Mouse (Mus musculus) right cerebral cortex, postnatal 10 days (tissue): ENCODE measurements at regions not wholly inside any gene's neighbourhood (a gene's known extent, or its start where the extent isn't known, plus 50 kb on each side); places are given as distances from the start of the nearest gene placed in this dataset.

ENCODE experiments used
- DNase-seq, 2 experiments: peaks; one replicate each; pipeline ENCODE4 v3.0.0; 2021; ENCODE audit warnings: low spot score in 2 of 2

- DNase-seq, result no peak
Observed at GRCm38 (mm10) chr10:96786903-96787571, 170.2 kb downstream of the Btg1 start.

GRCm38 (mm10) chr10:96787572-96787946 is 170.8 kb downstream of the Btg1 start:
- no peak for DNase-seq

- no peak for DNase-seq
Observed at GRCm38 (mm10) chr10:96788352-96789016, 171.7 kb downstream of the Btg1 start.

- no peak for DNase-seq
Observed at GRCm38 (mm10) chr10:96797116-96797515, 180.3 kb downstream of the Btg1 start.

DNA sequence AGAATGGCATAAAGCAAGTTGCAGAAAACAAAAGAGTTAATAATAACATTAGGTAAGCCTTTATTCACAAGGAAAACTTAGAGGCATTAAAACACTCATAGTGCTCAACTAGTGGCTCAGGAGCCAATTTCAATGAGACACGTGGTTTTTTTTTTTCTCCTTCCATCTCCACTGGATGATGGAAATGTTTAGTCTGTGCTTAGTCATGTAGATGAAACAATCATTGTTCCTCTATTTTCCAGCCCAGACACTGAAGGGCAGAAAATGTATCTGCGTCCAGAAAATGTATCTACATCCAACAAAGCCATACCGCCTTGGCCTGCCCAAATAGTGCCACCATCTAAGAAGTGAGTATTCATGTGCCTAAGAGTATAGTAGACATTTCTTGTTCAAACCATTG is 184.0 kb downstream of the Btg1 start:
- no peak for DNase-seq

GRCm38 (mm10) chr10:96804030-96804784 is 187.4 kb downstream of the Btg1 start:
- no peak for DNase-seq

DNA sequence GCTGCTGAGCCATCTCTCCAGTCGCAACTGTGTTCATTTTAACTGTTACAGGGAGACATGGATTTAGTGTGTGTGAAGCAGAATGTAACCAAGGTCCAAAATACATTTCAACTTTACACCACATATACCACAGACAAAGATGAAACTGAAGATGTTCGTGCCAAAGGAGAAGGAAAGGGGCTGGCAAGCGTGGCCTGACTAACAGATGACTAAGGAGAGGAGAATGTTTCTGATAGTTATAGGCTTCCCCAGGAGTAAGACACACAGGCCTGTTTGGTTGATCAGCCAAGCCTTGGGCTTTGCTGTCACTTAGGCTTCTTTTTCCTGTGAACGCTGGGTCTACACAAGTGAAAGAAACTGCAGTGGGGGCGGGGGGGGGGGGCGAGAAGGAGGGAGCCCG is 189.8 kb downstream of the Btg1 start:
- no peak for DNase-seq

GRCm38 (mm10) chr10:96821852-96822251 is 205.0 kb downstream of the Btg1 start:
- DNase-seq, result no peak

DNA sequence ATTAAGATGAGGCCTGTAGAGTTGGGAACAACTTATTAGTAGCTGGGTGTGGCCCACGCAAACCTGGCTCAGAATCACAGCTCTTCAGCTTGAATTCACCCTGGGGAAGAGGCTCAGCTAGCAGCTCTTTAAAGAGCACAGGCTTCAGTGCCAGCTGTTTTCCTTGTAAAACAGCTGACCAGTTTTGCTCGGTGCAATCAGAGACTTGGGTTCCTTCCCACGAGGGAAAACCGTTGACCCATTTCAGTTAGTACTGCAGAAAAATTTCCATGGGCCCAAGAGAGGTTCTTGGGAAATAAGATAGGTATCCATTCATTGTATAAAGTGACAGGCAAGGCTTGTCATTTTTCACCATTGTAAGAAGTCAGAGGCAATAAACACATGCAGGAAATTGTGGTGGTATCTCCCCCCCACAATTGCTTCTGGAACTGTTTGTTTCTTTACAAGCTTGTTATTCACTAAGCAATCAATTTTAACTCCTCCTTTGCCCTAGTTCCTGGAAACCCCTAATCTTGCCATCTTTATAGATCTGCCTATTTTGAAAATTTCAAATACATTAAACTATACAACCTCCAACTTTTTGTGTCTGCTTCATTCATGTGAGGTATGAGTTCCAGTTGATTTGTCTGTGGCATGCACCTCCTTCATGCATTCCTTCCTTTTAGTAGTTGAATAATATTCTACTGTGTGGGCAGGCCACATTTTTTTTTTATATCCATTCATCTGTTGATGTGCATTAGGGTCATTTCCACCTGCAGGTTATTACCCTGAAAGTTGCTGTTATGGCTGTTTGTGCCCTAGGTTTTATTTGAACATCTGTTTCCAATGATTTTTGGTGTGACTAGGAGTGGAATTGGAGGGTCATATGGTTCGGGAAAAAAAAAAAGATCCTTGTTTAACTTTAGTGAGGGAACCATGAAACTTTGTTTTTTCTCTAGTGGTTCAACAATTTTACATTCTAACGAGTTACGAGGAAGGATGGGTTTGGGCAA is 205.8 kb downstream of the Btg1 start:
- DNase-seq, result no peak

GRCm38 (mm10) chr10:96826234-96826788 is 209.5 kb downstream of the Btg1 start:
- DNase-seq, result no peak

DNA sequence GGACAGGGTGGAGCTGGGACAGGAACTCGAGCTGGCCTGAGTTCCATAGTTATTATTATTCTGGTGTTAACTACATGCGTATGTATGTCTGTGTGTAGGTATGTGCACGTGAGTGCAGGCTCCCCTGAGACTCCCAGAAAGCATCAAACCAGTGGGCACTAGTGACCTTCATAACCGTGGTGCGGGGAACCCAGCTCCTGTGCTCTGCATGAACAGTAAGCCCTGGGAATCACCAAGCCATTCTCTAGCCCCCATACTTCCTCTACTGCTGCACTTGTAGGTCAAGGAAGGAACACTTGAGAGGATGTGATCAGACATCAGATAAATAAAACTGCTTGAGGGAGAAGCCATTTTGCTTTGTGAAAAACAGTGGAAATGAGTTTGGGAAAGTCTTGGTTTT is 211.2 kb downstream of the Btg1 start:
- DNase-seq, result no peak

DNA sequence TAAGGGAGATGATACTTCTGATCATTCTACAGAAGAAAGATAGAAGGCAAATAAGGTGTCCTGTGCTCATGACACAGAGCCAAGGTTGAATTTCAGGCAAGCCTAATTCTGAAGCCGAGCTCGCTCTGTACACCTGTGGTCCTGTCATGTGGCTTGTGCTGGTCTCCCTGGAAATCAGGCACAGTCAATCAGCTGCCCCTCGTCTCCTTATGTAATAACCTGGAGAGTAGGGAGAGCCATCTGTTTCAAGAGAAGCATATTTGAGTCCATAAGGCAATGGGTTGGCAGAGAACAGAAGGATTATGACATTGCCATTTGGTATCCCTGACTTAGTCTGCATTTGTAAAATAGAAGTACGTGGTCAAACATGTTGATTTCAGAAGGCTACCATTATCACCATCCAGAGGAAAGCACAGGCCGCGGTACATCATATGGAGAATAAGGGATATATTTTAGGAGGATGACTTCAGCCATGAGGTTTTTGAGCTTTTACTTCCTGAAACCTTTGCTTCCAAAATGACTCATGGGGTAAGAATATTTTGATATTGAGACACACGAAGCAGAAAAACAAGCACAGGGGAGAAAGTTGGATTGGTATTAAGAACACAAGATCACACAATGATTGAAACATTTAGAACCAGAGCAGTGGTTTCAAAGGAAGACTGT is 211.9 kb downstream of the Btg1 start:
- DNase-seq, result no peak

- DNase-seq, result no peak
Observed at GRCm38 (mm10) chr10:96831071-96831470, 214.3 kb downstream of the Btg1 start.

DNA sequence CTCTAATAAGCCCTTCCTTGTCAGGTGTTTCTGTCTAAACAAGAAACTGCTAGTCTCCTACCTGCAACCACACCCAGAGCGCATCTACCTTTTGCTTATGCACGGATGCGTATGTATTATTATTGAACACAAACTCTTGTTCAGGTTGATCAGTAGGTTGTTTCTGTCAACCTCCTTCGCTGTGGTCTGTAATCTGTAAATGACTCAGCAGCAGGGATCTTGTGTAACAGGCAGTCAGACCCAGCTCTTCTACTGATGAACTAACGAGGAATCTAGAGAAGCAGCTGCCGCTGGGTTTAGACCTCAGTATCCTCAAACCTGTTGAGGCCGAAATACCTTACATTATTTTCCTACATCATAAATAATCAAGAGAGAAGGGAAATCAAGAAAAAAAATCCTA is 220.4 kb downstream of the Btg1 start:
- DNase-seq, result no peak

- DNase-seq, result no peak
Observed at GRCm38 (mm10) chr10:96841128-96841527, 224.3 kb downstream of the Btg1 start.

- no peak for DNase-seq
Observed at GRCm38 (mm10) chr10:96841956-96842355, 225.2 kb downstream of the Btg1 start.

GRCm38 (mm10) chr10:96845906-96846305 is 229.1 kb downstream of the Btg1 start:
- no peak for DNase-seq

GRCm38 (mm10) chr10:96847028-96847427 is 230.2 kb downstream of the Btg1 start:
- no peak for DNase-seq

DNA sequence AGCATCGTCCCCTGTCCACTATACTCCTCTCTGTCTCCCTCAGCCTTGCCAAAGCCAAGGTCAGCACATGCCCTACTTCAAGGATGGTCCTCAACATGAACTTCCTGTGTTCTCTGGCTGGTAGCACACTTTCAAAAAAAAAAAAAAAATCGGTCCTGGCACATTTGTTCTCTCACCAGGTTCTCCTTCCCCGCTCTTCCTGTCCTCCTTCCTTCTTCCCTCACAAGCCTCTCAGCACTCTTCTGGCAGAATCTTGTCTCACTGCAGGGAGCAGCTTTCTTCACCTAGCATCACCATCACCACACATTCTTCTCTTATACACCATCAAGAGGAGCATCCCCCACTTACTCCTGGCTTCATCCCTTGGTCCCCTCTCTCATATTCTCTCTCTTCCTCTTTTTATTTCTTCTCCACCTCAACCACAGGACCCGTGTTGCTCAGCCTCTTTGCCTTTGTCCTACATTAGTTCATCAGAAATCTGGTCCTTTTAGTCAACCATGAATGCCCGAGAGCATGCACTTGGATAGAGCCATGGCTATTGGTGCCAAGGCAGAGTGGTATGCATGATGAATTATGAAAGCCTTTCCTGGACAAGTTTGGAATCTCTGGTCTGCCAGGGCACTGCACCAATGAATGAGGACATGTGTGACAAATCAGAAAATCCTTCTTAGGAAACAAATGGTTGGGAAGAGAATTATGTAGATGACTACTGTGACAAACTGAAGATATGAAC is 230.8 kb downstream of the Btg1 start:
- no peak for DNase-seq

GRCm38 (mm10) chr10:96848496-96848895 is 231.7 kb downstream of the Btg1 start:
- DNase-seq, result no peak
